13 mouse cellular contexts compared by ENCODE assay signal in the genomic region with DNA sequence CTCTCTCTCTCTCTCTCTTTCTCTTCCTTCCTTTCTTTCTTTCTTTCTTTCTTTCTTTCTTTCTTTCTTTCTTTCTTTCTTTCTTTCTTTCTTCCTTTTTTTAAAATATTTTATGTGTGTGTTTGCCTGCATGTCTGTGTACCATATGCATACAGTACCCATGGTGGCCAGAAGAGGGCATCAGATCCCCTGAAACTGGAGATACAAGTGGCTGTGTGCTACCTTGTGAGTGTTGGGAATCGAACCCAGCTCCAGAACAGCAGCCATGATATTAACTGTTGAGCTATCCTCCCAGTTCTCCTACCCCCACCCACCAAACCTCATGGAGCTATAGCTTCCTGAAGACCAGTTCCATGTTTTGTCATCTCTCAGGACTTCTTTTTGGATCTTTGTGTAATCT. TPM values are rescaled to one million over a fixed set of nuclear protein-coding genes. Genes with fewer than 3 reads are reported as not detected.
DNase-seq lines count a peak whose midpoint lies in the region; ATAC-seq and TF ChIP-seq lines count a peak whose summit lies in the region.
"Had no signal": no experiment of that assay in that cellular context is flagged by ENCODE, and none has a peak within 500 bp of the region (broad histone marks: within the 10 kb centered on the region; RNA-seq: fewer than 3 reads in every experiment).

No protein-coding gene starts in this region.

- no peaks in the 10 kb centered on the region for H3K36me3 ChIP-seq in kidney, adult 2 months (ENCODE audit: control insufficient read depth, insufficient read depth, low read length)
- H3K36me3 ChIP-seq in kidney, embryonic 14.5 days (ENCODE audit: control insufficient read depth, insufficient read depth, low read length): no peaks in the 10 kb centered on the region
- H3K36me3 ChIP-seq in thymus, adult 2 months (ENCODE audit: control insufficient read depth, insufficient read depth, low read length): no peaks in the 10 kb centered on the region
- H3K36me3 ChIP-seq in stomach, postnatal 0 days (ENCODE audit: control insufficient read depth, insufficient read depth, low read length): no peaks in the 10 kb centered on the region
- H3K36me3 ChIP-seq: heart, embryonic 12.5 days; hindbrain, embryonic 10.5 days; stomach, embryonic 15.5 days had no signal

- no peaks in the 10 kb centered on the region; the same call in 1 of the 2 replicates for H3K27me3 ChIP-seq in kidney, adult 2 months (replicated peaks; ENCODE audit: control insufficient read depth, insufficient read depth, low read length)
- peaks cover 32% of the 10 kb centered on the region for H3K27me3 ChIP-seq in kidney, embryonic 14.5 days (ENCODE audit: control insufficient read depth, insufficient read depth, low read length)
- H3K27me3 ChIP-seq in thymus, adult 2 months (ENCODE audit: control insufficient read depth, insufficient read depth, low read length): peaks cover 5% of the 10 kb centered on the region; the same call in 1 of the 2 replicates
- H3K27me3 ChIP-seq in stomach, postnatal 0 days (ENCODE audit: control insufficient read depth, insufficient read depth, low read length): no peaks in the 10 kb centered on the region; the same call in 1 of the 2 replicates

- no peak overlapping the region for H3K4me2 ChIP-seq in kidney, embryonic 14.5 days (replicated peaks; ENCODE audit: low read depth, low read length)
- H3K4me2 ChIP-seq in stomach, postnatal 0 days (replicated peaks; ENCODE audit: low read depth): no peak overlapping the region
- H3K4me2 ChIP-seq: heart, embryonic 12.5 days; stomach, embryonic 15.5 days had no signal

- no peak overlapping the region for H3K9ac ChIP-seq in kidney, embryonic 14.5 days (ENCODE audit: low read depth, low read length)
- H3K9ac ChIP-seq in stomach, postnatal 0 days (ENCODE audit: low read length): no peak overlapping the region
- H3K9ac ChIP-seq: heart, embryonic 12.5 days; stomach, embryonic 15.5 days had no signal

- TF ChIP-seq EP300 in stomach, postnatal 0 days (optimal IDR thresholded peaks at IDR 0.05): no peak

- H3K27ac ChIP-seq in kidney, adult 2 months (ENCODE audit: insufficient read depth, low read depth, low read length): no peak overlapping the region
- no peak overlapping the region for H3K27ac ChIP-seq in kidney, embryonic 14.5 days (ENCODE audit: low read depth, low read length)
- H3K27ac ChIP-seq in thymus, adult 2 months (ENCODE audit: control insufficient read depth, insufficient read depth, low read length): no peak overlapping the region
- no peak overlapping the region for H3K27ac ChIP-seq in stomach, postnatal 0 days (replicated peaks)
- H3K27ac ChIP-seq: hindbrain, embryonic 10.5 days; stomach, embryonic 15.5 days had no signal

- H3K4me3 ChIP-seq in kidney, adult 2 months (ENCODE audit: insufficient read depth, low read depth, low read length): no peak overlapping the region
- H3K4me3 ChIP-seq in kidney, embryonic 14.5 days (ENCODE audit: low read length): no peak overlapping the region
- no peak overlapping the region for H3K4me3 ChIP-seq in thymus, adult 2 months (ENCODE audit: control insufficient read depth, insufficient read depth, low read length)
- H3K4me3 ChIP-seq in stomach, postnatal 0 days (ENCODE audit: low read depth, low read length): no peak overlapping the region
- H3K4me3 ChIP-seq: heart, embryonic 12.5 days; hindbrain, embryonic 10.5 days; stomach, embryonic 15.5 days had no signal

- no peak for DNase-seq in kidney, adult 2 months
- DNase-seq in thymus, adult 2 months: peak; percentile 6
- DNase-seq in thymus, postnatal 25 days: no peak
- peak; percentile 75 for DNase-seq in R1 (ENCODE audit: low read depth, low spot score)
- no peak for DNase-seq in stomach, postnatal 0 days (ENCODE audit: low spot score)
- DNase-seq in gastrocnemius, postnatal 4 days (ENCODE audit: low spot score in 2 of 2): no peak
- DNase-seq: kidney, adult 18-20 months; left cerebral cortex, postnatal 4 days; right cerebral cortex, postnatal 4 days had no signal

- TF ChIP-seq POLR2A in kidney, adult 2 months (IDR thresholded peaks at IDR 0.05; ENCODE audit: low read depth, low read length): no peak
- TF ChIP-seq POLR2A in thymus, adult 2 months (IDR thresholded peaks at IDR 0.05; ENCODE audit: control insufficient read depth, extremely low read depth, insufficient read depth, low read length, poor library complexity): no peak

- H3K9me3 ChIP-seq in kidney, embryonic 14.5 days (ENCODE audit: control insufficient read depth, low read length): no peaks in the 10 kb centered on the region
- no peaks in the 10 kb centered on the region for H3K9me3 ChIP-seq in stomach, postnatal 0 days (ENCODE audit: control insufficient read depth, low read length)
- H3K9me3 ChIP-seq: heart, embryonic 12.5 days; hindbrain, embryonic 10.5 days; stomach, embryonic 15.5 days had no signal

- no peak for ATAC-seq in kidney, embryonic 14.5 days (ENCODE audit: low FRiP score, low TSS enrichment)
- ATAC-seq in stomach, postnatal 0 days (ENCODE audit: low FRiP score, low TSS enrichment): no peak

- no peaks in the 10 kb centered on the region for H3K4me1 ChIP-seq in kidney, adult 2 months (ENCODE audit: control insufficient read depth, insufficient read depth, low read length)
- H3K4me1 ChIP-seq in kidney, embryonic 14.5 days (ENCODE audit: control insufficient read depth, insufficient read depth, low read length): peaks cover 4% of the 10 kb centered on the region; the same call in 1 of the 2 replicates
- H3K4me1 ChIP-seq in thymus, adult 2 months (replicated peaks; ENCODE audit: control insufficient read depth, insufficient read depth, low read length): no peaks in the 10 kb centered on the region
- H3K4me1 ChIP-seq in stomach, postnatal 0 days (replicated peaks; ENCODE audit: control insufficient read depth, insufficient read depth): peaks cover 3% of the 10 kb centered on the region; the same call in 1 of the 2 replicates

- WGBS in kidney, adult 2 months: 78% methylated on average over 1 of the region's 1 CpGs
- WGBS in kidney, embryonic 14.5 days: 72% methylated on average over 1 of the region's 1 CpGs
- WGBS in thymus, adult 2 months: 94% methylated on average over 1 of the region's 1 CpGs
- 77% methylated on average over 1 of the region's 1 CpGs for WGBS in stomach, postnatal 0 days

- TF ChIP-seq CTCF in kidney, adult 2 months (conservative IDR thresholded peaks at IDR 0.05; ENCODE audit: insufficient read depth, insufficient read length, low read depth, low read length): 0 out of 2 replicates have a peak, but pooled peaks have one; percentile 22
- no peak for TF ChIP-seq CTCF in thymus, adult 2 months (IDR thresholded peaks at IDR 0.05; ENCODE audit: borderline replicate concordance, control insufficient read depth, extremely low read depth, insufficient read depth, low read length, poor library complexity)
- peak; percentile 47 for TF ChIP-seq CTCF in stomach, postnatal 0 days (IDR thresholded peaks at IDR 0.05; ENCODE audit: low read depth)

RNA-seq across cellular contexts. Expression of a gene that starts 3.7 kb away (rescaled TPM):
- polyA plus RNA-seq in kidney, adult 2 months (2012; rRNA removed): 0.80 and 0.98 TPM in 2 replicates
- 2.3 and 3.3 TPM in 2 replicates for polyA plus RNA-seq in kidney, embryonic 14.5 days (2014; fragmentation: Nextera tagmentation; extraction: Ambion mirVana)
- 3.6 and 8.7 TPM in 2 replicates for polyA plus RNA-seq in thymus, adult 2 months (2012; rRNA removed)
- 8.3 and 12.3 TPM in 2 replicates for polyA plus RNA-seq in stomach, postnatal 0 days (2015; fragmentation: Nextera tagmentation; extraction: Ambion mirVana)
- 1 to 10 TPM; 2.6 TPM for total RNA-seq in gastrocnemius, postnatal 4 days (2021)

Comparison
In these comparisons a context has a peak if more than half of its experiments do, and no peak if none do; other contexts are left out.
1. DNase-seq: peak in thymus, adult 2 months (single experiment) and R1 (single experiment); none in kidney, adult 2 months (single experiment), thymus, postnatal 25 days (single experiment), stomach, postnatal 0 days (single experiment) and gastrocnemius, postnatal 4 days (0 of 2).